Mouse (Mus musculus) MEL-GATA-1-ER (cell line): ENCODE data around the gene Ldlrad3.

Experiments used
- DNase-seq: peaks from one replicate; pipeline ENCODE4 v3.0.0-alpha.2; 2012; ENCODE audit warnings: low read depth; ENCODE audit errors: extremely low read depth

The Ldlrad3 gene

DNA sequence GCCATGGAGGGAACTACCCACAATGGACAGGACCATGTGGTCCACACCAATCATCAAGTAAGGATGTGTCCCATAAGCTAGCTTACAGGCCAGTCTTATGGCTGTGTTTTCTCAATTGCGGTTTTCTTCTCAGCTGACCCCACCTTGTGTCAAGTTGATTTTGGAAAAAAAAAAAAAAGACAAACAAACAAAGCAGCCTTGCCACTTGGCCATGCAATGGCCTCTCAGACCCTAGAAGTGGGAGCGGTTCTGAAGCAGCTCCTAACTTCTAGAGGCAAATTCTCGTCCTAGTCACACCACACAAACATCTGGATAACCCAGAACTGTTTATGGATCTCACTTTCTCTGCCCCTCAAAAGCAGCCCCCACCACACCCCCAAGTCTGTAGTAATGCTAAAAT lies 41.1 kb downstream of the Ldlrad3 start:
- DNase-seq, result no peak

DNA sequence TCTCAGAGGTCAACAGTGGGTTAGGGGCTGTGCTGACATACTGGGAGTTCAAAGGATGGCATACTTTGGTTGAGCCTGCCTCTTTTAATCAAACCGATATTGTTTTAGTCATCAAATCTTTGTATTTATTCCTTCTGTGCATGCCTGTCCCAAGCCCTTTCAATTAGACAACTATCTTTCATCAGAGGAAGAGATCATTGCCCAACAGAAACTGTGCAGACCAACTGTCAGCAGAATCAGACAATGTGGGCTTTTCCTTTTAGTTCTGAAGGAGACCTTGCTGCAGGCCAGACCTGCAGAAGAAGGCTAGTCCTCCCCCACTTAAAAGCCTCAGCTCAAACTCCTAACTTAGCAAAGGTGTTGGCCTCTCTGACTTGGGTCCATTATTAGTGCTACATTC lies 41.9 kb downstream of the Ldlrad3 start:
- no peak for DNase-seq

DNA sequence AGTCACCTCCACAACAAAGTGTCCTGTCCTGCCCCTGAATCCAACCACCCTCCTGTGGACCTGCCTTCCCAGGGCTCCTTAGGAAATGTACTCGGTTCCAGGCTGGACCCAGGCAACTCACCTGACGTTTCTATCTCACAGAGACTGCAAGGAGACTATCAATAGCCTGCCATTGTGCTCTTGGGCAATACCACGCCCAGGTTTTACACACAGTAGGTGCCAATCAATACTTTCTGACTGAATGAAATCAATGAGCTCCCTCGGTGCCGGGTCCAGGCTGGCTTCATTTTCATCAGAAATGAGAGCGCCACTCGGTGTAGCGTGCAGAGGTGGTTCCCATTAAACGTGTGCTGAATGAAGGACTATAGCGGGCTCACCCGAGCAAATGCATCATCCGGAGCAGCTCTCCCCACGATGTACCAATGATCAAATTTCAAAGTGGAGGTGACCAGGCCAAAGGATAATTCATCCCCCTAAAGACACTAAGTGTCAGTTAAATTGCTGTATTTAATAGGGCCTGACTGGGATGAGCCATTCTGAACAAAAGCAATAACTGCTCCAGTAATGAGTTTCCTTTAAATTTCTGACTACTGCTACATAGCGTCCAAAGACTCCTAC lies 43.4 kb downstream of the Ldlrad3 start:
- no peak for DNase-seq

DNA sequence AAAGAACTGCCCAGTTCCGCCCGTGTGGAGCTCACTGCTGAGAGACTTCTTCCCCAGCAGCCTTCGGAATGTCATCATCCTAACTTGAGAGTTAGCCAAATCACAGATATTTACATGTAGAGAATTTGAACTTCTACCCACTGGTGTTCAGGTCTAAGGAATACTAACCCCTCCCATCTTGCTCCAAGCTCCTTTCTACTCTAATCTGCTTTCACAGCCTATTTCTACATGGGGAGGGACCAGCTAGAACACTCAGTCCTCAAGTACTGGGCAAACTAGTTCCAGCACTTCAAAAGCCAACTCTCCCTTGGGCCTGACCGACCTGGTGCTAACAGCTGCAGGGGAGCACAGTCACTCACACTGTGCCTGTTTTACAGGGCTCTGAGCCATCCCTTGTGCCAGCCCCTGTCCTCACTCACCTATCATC lies 44.0 kb downstream of the Ldlrad3 start:
- no peak for DNase-seq

DNA sequence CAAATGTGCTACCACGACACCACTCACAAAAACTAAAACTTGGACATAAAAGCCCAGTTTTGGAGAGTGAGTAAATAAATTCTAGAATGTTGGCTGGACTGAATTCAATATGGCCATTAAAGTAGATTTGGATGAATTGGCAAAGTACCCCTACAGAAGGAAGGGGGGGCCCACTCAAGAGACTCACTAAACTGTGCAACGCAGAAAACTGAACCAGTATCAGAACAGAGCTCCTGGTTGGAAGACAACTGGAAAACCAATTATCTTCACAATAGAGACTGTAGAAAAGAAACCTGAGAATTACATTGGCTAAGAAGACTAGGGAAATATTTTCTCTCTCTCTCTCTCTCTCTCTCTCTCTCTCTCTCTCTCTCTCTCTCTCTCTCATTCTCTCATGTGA lies 45.0 kb downstream of the Ldlrad3 start:
- DNase-seq, result no peak

DNA sequence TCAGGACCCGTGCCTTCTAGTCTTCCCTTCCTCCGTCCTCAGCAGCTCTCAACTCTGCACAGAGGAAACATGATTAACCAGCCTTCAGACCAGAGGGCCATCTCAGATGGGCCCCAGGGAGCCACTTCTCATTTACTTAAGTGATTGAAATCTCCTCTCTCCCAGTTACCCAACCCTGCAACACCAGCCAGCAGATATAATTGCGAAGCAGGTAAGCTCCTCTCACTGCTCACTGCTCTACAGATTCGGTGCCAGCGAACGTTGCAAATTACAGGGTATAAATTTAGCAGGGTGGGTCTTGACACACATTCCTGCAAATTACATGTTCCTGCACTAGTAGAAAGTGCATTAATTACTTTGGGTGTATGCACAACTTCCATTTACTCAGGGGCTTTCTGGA lies 48.3 kb downstream of the Ldlrad3 start:
- no peak for DNase-seq

DNA sequence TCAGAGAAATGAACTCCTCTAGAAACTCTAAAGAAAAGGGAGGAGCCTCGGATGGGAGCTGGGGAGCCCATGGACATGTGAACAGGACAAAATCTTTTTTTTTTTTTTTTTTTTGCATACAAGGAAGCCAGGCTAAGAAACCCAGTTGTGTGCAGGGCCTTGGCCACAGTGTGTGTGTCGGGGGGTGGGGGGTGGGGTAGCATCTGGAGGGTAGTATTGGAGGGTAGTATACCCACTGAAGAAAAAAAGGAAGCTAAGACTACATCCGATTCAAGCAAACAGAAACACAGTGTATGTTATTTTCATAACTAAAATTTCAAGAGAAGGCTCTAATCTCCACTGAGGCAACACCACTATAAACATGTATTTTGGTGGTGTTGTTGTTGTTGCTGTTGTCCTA lies 50.0 kb downstream of the Ldlrad3 start:
- no peak for DNase-seq

DNA sequence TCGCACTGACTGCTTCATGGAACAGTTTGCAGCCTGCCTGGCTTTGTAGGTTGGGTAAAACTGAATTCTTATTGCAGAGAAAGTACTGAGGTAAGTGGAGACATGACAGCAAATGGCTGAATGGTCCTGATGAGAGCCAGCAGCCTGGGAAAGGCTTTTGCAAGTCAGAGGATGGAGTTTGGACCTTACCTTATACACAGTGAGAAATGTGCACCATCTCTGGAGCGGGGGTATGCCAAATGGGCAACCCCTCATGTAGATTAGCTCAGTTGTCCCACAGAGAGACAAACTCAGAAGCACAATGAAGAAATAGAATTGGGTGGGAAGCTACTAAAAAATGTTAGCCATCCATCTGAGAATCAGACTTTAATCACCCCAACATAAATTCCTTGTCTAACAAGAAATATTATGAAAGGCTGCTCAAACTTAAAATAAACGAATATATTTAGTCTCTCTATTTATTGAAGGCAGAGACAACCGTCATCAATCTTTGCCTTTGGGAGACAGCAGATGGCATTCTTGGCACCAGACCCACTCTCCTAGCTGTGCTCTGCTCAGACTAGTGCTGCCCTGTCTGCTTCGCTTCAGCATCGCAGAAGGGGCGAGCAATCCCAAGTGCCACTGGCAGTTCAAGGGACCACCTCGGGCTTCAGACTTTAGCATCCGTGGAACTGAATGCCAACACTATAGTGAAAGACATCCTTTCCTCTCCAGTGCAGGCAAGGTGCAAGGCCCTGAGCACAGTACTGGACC lies 51.5 kb downstream of the Ldlrad3 start:
- DNase-seq, result no peak

DNA sequence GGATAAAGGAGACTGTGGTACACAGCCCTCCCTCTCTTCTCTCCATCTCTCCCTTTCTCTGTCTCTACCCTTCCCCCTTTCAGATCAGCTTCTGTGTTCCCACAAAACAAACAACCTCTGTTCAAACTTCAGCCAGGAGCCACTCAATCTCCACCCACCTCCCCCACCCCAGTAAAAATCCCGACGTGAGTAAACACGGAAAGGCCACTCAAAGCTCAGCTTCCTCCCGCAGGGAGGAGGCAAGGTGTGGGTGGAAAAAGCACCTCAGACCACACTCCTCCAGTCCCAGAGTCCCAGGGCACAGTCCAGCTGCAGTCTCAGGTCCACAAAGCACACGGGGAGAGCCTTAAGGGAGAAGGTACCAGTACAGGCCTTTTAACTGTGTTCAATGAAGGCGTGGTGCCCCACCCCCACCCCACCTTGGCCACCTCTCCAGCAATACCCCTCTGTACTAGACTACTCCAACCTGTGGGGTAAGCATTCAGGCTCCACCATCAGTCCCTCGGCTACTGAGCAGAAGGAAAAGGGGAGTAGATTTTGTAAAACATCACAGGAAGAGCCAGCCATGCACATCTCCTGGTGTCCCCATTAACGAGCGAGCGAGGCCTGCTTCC lies 53.1 kb downstream of the Ldlrad3 start:
- no peak for DNase-seq

DNA sequence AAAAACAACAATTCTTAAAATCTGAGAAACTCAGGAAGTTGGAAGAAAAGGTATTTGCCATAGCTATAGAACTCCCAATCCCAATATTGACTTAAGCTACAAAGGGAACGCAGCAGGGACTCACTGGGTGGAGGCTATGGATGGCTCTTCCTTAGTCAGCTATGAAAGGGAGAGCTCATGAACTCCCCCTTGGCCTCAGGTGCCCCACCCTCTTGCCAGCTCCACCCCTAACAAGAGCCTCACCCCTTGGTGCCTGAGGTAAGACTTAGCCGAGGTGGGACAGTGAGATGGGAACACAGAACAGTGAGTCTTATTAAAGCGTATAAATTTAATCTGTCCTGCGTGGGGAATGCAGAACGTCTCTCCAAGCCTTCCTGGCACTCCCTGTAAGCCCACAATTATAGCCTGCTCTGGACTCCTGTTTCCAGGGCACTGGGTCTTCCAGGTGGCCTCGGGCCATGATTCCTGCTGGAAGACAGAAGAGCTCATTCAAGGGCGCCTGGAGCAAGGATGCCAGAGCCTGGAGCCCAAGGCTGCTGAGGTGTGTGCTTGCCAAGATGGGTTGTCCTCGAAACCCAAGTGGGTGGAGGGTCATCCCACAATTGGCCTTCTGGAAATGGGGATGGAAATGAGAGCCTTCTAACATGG lies 55.9 kb downstream of the Ldlrad3 start:
- no peak for DNase-seq

DNA sequence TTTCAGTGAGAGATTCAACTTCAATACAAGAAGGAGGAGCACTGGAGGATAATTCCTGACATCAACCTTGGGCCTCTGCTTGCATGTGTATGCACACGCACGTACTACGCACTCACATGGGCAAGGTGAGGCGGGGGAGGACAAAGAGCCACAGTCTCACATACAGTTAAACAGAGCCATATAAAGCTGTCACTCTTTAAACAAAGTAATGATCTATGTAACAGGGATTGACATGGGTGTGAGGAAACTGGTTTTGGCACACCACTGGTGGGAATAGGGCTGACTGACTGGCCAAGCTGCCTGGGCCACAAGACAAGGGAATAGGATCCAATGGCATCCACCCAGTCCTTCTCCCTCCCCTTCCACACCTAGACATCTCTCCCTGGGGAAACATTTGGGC lies 57.0 kb downstream of the Ldlrad3 start:
- DNase-seq, result no peak

DNA sequence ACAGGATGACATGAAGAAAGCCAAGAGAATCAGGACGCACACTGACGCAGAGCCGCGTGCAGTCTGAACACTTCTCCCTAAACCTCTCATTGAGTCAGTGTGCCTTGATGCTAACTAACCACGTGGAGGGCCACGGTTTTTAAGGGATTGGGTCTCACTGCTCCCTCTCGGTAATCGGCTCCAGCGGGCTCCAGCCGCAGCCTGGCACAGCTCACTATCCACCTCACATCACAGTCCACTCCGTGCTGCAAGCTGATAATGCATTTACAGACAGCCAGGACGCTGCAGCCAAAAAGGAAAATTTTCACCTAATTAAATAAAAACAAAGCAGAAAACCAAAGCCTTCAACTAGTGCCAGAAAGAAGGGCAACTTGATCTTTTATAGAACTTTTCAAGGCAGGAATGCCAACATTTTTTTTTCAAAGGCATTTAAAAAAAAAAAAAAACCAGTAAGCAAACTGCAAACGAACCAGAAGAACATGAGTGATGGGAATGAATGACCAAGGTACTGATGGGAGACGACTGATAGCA lies 57.6 kb downstream of the Ldlrad3 start:
- no peak for DNase-seq

DNA sequence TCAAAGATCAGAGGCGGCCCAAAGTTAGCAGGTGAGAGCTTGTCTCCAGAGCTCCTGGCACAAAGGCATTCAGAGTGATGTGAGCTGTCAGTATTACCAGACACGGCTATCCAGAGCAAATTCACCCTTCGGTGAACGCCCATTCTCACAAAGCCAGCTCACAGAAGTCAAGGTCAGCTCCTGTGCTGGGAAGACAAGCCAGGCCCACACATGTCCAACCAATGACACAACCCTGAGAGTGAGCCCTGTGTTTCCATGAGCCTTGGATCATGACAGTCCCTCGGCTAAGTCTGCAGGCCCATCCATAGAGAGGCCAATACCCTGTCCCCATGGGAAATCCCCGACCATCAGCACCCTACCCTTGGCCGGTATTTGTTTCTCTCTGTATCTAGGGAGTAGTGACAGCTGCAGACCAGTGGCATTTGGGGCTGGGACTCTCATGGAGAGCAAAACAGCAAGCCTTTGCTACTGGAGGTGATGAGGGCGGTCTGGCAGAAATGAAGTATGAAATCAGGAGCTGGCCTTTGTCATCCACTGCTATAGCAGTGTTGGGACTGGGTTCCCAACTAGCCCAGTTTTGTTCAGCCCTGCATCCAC lies 58.3 kb downstream of the Ldlrad3 start:
- DNase-seq, result no peak

DNA sequence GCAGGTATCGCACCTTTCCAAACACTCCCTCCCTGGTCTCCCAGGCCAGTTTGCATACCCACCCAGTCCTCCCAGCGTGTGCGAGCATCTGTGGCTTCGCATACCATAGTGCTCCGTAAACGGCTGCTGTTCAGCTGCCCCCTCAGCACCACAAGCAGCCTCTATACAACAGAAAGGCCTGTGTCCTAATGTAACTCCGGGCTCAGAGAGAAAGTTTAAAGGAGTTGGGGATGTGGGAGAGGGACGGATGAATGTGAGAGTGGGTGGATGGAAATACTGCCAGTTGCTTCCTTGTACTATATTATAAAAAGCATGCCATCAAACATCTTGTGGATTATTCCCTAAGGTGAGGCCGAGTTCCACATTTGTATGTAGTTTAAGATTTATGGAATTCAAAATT lies 59.0 kb downstream of the Ldlrad3 start:
- DNase-seq, result no peak

DNA sequence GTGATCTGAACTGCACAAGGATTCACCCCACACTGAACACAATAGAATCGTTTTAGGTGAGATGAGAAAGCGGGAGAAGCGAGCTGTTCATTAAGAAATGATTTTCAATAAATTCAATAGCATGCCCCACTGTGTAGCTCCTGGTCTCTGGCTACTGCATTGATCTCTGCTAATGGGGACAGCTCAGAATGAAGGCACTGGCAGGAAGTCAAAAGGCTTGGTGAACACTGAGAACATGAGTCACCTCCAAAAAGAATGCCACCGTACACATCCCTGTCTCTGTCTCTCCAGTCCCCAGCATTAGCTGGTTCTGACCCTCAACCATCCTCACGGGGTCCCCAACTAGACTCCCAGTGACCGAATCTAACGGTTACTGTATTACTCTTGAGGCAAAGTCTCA lies 60.1 kb downstream of the Ldlrad3 start:
- no peak for DNase-seq

DNA sequence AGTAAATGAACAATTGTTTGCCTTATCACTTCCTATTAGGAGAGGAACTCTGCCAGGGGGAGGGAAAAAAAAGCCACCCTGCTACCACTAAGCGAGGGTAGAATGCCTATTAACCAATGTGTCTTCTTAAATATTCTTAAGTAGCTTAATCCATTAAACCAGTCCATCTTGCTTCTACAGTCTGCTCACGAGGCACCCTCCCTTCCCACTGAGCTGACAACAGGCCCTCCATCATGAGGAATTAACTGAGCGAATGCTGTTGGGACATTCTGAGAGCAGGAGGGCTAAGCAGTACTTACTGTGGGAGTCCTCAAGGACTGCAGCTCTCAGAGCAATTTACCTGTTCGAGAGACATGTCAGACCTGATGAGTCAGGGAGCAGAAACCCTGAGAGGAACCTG lies 61.1 kb downstream of the Ldlrad3 start:
- no peak for DNase-seq

DNA sequence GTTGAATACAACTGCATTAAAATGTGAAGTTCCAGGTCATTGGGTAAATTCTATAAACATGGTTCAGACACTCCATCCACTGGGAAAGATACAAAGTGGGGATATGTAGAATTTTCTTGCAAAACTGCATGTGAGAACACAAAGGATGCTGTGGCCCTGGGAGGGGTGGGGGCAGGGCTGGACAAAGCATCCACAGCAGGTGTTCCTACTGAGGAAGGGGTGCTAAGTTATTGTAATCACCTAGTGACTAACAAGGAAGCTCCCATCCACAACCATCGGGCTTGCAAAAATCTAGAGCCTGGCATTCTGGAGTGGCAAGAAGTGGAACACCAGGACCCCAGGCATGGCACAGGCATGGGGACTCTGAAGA lies 64.1 kb downstream of the Ldlrad3 start:
- no peak for DNase-seq

DNA sequence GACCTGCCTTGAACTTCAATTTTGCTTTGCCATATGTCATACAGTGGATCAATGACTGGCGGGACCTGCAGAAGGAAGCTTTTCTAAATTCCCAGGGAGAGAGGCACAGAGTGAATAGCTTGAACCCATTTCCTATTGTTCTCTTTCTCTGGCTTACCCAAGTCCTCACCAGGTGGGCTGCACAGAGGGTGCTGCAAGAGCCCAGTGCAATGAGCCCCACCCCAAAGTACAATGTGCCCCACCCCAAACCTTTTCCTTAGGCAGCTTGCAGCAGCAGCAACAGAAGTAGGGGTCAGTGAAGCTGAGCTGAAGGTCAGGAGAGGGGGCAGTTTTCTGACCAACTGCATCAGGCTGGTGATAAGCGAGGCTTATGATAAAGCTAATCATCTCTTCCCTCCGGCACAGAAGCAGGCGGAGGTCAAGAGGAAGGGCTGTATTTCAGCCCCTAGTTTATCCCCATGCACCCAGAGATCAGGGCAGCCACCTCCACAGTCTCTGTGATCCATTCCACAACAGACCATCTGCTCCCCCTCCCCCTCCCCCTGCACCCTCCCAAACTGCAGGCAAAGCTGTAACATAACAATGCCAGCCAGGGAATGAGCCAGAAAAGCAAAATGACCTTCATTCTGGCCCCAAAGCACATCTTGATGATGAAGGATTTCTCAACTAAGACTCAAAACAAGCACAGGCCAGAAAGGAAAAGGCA lies 64.6 kb downstream of the Ldlrad3 start:
- DNase-seq, result no peak

DNA sequence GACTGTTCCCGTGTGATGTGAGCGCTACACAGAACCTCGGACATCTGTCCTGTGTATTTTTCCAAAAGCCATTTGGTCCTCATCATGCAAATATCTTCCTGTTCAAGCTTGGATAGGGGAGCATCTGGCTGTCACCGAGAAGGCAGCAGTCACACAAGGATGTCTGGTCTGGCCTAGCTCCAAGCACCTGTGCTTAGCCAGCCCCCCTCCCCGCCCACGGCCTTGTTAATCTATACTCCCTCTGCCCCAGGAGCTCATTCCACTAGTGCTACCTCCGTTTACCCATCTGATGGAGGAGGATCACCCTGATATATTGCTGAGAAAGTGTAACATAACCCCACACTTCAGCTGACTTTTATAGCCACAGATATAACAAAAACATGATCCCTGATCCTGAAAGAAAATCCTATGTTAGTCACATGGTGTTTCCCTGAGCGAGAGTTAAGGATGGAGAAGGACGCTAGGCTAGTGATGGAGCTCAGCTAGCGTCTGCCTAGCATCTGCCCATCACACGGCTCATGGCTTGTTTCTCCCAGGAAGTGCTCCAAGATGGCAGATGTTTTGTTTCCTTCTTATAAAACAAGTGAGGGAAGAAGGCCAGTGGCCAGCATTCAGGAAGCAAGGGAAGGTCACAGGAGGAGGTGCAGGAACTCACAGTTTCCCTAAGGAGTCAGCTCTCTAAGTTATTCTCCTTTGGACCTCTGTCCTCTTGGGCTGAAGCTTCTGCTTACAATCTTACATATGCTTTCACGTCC lies 66.3 kb downstream of the Ldlrad3 start:
- no peak for DNase-seq

DNA sequence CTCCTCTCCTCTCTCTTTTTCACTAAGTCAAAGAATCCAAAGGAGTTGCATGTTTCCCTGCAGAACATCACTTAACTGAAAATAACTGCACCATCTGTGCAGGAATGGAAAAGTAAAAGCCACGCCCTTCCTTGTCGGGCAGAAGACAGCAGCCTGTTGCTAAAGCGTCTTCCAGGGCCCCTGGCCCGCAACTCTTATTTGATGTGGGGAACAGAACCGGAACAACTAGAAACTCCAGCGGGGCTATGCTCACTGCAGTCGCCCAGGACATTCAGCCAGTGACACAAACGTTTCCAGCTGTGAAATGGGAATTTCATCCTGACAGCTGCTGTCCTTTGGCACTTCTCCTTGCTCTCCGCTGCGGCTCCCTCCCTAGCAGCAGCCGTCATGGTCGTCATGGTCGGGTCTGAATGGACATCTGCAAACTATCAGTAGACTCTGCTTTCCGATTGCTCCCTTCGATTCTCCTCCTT lies 67.2 kb downstream of the Ldlrad3 start:
- no peak for DNase-seq
